Mouse (Mus musculus) cerebral cortex, adult 2 months (tissue): ENCODE measurements around the gene Bcl2a1d.

Source experiments
- WGBS: fragments of 180-500 bp; shearing (Covaris S2); methylation state at CpG from one replicate; pipeline ENCODE4 v1.1.7; 2018; 5-methylcytosine and 5-hydroxymethylcytosine counted together

The Bcl2a1d gene

GRCm38 (mm10) chr9:88731728-88732127 is at the start of gene Bcl2a1d:
Gene Bcl2a1d, minus strand, starts transcription at chr9:88731914.
- 76% methylated on average over 5 of the region's 5 CpGs for WGBS

GRCm38 (mm10) chr9:88770239-88770638 is 38.5 kb upstream of the Bcl2a1d start:
- WGBS: 95% methylated on average over 5 of the region's 6 CpGs

GRCm38 (mm10) chr9:88769470-88769869 is 37.8 kb upstream of the Bcl2a1d start:
- WGBS: 87% methylated on average over 5 of the region's 5 CpGs

GRCm38 (mm10) chr9:88746687-88747086 is 15.0 kb upstream of the Bcl2a1d start:
- no CpG with 5 or more reads among the region's 2 CpGs for WGBS

- 88% methylated on average over 1 of the region's 2 CpGs for WGBS
Measured at GRCm38 (mm10) chr9:88746046-88746445, 14.3 kb upstream of the Bcl2a1d start.

DNA sequence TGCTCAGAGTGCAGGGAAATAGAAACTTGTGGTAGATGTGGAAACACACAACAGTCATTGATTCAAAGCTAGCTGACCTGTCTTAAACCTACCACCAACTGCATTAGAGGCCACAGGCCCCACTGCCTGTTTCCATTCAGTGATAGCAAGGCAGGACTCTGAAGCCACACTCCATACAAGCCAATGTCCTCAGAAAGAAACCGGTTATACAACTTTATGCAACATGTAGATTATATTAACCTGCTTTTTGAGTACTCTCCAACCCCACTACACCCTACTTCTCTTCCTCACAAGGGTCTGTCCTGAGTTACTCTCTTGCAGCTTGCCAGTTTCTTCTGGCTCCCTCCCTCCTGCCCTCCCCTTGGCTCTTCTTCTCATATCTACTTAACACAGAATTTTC is 1.5 kb upstream of the Bcl2a1d start:
- WGBS: 93% methylated on average over 1 of the region's 1 CpGs

GRCm38 (mm10) chr9:88732334-88732733 is 620 bp upstream of the Bcl2a1d start:
- 69% methylated on average over 2 of the region's 3 CpGs for WGBS

- 3% methylated on average over 11 of the region's 12 CpGs for WGBS
Measured at GRCm38 (mm10) chr9:88719989-88720537, 11.7 kb downstream of the Bcl2a1d start, which contains the start of gene Mthfsl. Gene Mthfsl, minus strand, starts transcription at chr9:88720296.

DNA sequence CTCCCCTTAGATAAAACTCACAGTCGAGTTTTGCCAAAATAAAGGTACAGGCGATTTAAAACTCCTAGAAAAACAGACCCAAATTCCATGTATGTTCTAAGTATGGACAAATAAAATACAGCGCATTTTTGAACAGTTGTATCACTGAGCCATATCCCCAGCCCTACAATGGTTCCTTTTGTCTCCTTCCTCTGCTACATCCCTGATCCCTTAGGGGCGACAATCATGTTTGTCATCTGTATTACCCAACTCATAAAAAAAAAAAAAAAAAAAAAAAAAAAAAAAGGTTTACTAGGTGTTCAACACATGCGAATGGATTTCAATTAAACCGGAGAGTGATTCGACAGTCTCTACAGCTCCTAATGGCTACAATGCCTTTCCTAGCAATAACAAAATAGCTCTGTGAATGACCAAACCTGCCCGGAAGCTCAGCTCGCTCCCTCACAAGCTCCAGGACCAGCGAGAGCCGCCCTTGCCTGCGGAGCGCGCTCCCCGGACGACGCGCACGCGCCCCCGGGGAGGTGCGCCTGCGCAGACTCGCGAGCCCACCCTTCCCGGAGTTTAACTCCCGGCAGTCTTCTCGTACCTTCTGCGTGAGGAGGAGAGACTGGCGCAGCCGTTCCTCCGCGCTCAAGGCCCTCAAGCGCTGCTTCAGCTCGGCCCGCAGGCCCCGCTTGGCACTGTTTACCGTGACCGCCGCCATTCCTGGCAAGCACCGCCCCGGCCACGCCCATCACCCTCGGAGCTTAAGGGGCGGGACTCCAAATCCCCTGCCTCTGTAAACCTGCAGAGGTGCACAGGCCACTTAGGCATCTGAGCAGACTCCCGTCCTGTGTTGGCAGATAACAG is 12.4 kb downstream of the Bcl2a1d start:
- 2% methylated on average over 20 of the region's 46 CpGs for WGBS

DNA sequence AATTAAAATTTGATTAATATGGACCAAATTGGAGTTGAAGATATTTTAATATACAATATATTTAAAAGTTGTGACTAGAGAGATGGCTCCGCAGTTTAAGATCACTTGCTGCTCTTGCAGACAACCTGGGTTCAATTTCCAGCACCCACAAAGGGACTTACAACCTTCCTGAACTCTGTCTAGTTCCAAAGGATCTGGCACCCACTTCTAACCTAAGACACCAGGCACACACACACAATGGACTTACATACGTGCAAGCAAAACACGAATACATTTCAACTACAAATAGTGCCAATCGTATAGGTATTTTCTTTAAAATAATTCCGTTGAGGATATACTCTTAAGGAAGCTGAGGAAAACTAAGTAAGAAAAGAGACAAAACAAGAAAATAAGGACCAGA is 13.1 kb downstream of the Bcl2a1d start:
- 46% methylated on average over 5 of the region's 5 CpGs for WGBS

- 16% methylated on average over 2 of the region's 2 CpGs for WGBS
Measured at GRCm38 (mm10) chr9:88718140-88718539, 13.6 kb downstream of the Bcl2a1d start.

- WGBS: 80% methylated on average over 5 of the region's 5 CpGs
Measured at GRCm38 (mm10) chr9:88714515-88714914, 17.2 kb downstream of the Bcl2a1d start.

DNA sequence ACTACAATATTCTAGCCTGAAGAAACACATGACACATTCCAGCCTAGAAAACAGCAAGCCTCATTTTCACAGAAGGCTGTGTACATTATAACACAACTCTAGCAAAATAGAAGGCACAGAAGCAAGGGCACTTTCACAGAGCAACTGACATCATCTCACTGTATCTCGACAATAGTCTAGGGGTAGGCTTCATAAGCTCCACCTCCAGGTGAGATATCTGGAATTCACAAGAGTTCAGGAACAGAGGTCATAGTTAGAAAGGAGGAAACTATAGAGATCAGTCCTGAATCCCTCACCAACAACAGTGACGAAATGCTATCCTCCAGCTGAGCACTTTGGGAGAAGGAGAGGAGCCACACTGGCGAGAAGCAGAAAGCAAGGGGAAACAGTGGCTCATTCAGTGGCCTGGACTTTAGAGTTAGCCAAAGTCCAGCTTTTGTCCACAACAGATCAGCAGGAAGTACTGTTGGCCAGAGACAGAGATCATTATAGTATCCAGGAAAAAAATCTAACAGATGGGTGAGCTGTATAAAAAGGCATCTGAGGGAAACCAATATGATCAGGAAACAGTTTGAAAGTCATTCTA is 19.5 kb downstream of the Bcl2a1d start:
- 69% methylated on average over 3 of the region's 3 CpGs for WGBS

- 95% methylated on average over 4 of the region's 5 CpGs for WGBS
Measured at GRCm38 (mm10) chr9:88710910-88711438, 20.7 kb downstream of the Bcl2a1d start.

DNA sequence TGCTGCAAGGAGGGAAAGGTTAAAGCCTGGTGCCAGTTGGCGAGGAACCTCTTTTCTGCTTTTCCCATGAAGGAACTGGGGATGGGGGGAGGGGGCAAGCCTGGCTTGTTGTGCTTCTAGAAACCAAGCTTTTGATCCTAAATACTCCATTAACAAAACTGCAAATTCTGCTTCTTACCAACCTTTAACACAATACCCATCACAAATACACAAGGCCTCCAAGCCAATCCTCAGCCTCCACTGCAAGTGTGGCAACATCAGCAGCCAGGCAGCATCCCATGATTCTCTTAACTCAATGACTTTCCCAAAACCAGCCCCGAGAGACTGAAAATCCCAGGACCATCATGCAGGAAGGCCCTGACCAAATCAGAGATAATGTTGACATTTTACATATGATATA is 21.3 kb downstream of the Bcl2a1d start:
- WGBS: 93% methylated on average over 2 of the region's 2 CpGs

DNA sequence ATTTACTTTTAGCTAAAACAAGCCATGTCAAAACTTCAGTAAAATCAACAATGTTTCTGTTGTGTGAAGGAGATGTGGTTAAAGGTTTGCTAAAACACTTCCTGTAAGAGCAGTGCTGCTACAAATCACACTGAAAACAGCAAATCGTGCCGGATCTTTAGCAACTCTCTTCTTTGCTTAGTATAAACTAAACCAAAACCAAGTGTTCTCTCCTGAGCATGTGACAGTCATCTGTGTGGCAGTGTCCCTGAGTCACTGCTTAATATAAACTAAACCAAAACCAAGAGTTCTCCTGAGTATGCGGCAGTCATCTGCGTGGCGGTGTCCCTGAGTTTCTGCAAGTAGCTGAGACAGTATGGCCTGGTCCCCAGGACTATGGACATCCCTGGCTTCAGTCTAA is 21.9 kb downstream of the Bcl2a1d start:
- WGBS: 72% methylated on average over 5 of the region's 5 CpGs

GRCm38 (mm10) chr9:88709304-88709703 is 22.4 kb downstream of the Bcl2a1d start:
- WGBS: 93% methylated on average over 6 of the region's 6 CpGs

GRCm38 (mm10) chr9:88706700-88707099 is 25.0 kb downstream of the Bcl2a1d start:
- whole genome bisulfite sequencing: 80% methylated on average over 4 of the region's 4 CpGs

DNA sequence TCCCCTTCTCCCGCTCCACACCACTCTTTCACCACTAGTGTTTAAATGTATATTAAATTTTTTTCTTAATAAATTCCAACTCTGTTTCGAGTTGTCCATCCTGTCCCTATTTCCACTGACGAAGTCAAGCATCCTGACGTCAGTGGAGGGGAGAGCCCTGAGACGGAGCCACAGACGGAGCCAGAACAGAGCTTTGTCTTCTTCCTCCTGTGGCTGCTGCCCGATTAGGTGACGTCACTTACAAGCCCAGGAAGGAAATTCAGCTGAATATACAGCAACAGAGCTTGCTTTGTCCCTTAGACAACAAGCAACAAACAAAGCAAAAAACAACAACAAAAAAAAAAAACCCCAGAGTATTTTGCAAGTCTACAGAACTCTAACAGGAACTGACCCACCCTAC is 26.6 kb downstream of the Bcl2a1d start:
- 60% methylated on average over 8 of the region's 8 CpGs for WGBS

GRCm38 (mm10) chr9:88698746-88699145 is 33.0 kb downstream of the Bcl2a1d start:
- 67% methylated on average over 1 of the region's 2 CpGs for WGBS

DNA sequence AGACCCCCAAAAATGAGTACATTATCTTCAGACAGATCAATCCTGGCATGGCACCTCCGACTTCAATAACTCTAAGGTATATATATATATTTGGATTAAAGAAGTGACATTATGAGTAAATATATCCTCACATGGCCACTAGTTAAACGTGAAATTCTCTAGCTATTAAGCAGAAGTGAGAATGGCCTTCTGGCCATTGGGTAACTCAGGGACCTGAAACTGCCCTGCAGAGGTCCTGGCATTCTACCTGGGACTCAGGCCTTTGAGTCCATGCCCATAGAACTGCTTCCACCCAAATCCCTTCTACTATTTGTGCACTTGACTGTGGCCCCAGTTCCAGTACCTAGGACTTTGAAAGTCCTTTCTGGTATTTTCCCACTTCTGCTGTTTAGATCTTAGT is 40.4 kb downstream of the Bcl2a1d start:
- WGBS: 91% methylated on average over 2 of the region's 2 CpGs

DNA sequence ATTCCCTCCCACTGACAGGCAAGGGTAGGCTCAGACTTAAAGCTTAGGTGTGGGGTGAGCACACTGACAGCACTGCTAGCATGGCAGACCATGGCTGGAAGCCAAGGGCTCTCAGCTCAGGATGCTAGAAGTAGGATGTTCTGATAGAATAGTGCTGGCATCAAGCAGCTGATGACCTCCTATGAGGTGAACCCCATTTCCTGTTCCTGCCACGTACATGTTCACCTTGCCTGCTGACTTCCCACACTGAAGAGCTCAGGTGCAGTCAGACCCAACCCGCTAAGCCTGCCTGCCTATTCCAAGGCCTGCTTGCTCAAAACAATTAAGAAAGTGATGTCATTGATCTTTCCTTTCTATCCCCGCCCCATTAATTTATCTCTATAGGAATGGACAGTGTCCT is 42.3 kb downstream of the Bcl2a1d start:
- 93% methylated on average over 3 of the region's 3 CpGs for WGBS

- WGBS: 95% methylated on average over 1 of the region's 1 CpGs
Measured at GRCm38 (mm10) chr9:88686719-88687118, 45.0 kb downstream of the Bcl2a1d start.
